32 mouse cellular contexts compared by ENCODE assay signal in the genomic region with DNA sequence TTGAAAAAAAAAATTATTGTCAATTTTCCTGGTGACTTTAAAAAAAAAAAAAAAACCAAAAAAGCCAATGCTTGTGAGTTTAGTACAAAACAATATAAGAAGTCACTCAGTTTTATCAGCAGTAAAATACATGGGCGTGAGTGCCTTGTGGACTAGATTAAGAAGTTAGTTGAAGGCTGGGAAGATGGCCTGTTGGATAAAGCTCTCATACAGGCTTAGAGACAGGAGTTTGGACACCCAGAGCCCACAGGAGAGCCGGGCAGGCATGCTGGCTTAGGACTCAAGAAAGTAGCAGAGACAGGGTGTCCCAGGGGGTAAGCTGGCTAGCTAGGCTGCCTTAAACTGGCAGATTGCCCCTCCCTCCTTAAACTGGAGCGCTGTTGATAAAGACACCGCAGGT. TPM values are rescaled to one million over a fixed set of nuclear protein-coding genes. Genes with fewer than 3 reads are reported as not detected.
A peak's percentile ranks its signal among the peaks of the same experiment; 100 is the strongest.
DNase-seq lines count a peak whose midpoint lies in the region; ATAC-seq and TF ChIP-seq lines count a peak whose summit lies in the region.
"Had no signal": no experiment of that assay in that cellular context is flagged by ENCODE, and none has a peak within 500 bp of the region (broad histone marks: within the 10 kb centered on the region; RNA-seq: fewer than 3 reads in every experiment).

No protein-coding gene starts in this region.

- DNase-seq in spleen, adult 12 weeks (ENCODE audit: low spot score), result peak; percentile 21
- no peak for DNase-seq in spleen, postnatal 14 days (ENCODE audit: low spot score in 2 of 2)
- peak; percentile 58 to 70 (median 62) for DNase-seq in liver, embryonic 14.5 days (ENCODE audit: low read depth in 3 of 3, low spot score in 3 of 3)
- DNase-seq in lung, postnatal 14 days, result no peak
- DNase-seq in retina, embryonic 14.5 days (ENCODE audit: low spot score), result no peak
- DNase-seq in embryo, embryonic 10.5 days (ENCODE audit: low spot score), result no peak
- DNase-seq: adrenal gland, adult 8-10 months; cerebellum, adult 11 months; cerebellum, adult 9-11 months; gastrocnemius, postnatal 25 days; heart, adult 2 months; kidney, adult 11 months; layer of hippocampus, adult 9-11 months; right cerebral cortex, postnatal 25 days; thymus, postnatal 25 days had no signal

- no peaks in the 10 kb centered on the region for H3K9me3 ChIP-seq in erythroblast, embryonic 14.5 days (ENCODE audit: control insufficient read depth, low read length)
- H3K9me3 ChIP-seq in liver, embryonic 14.5 days (ENCODE audit: control insufficient read depth, low read length), result no peaks in the 10 kb centered on the region
- no peaks in the 10 kb centered on the region for H3K9me3 ChIP-seq in forebrain, embryonic 15.5 days
- H3K9me3 ChIP-seq: embryonic facial prominence, embryonic 13.5 days; hindbrain, embryonic 12.5 days; limb, embryonic 10.5 days; midbrain, embryonic 13.5 days had no signal

- H3K27me3 ChIP-seq in erythroblast, embryonic 14.5 days (ENCODE audit: control insufficient read depth), result no peaks in the 10 kb centered on the region
- no peaks in the 10 kb centered on the region for H3K27me3 ChIP-seq in liver, embryonic 14.5 days (ENCODE audit: control insufficient read depth, insufficient read depth, low read length)
- H3K27me3 ChIP-seq in forebrain, embryonic 15.5 days, result no peaks in the 10 kb centered on the region
- H3K27me3 ChIP-seq: embryonic facial prominence, embryonic 13.5 days; hindbrain, embryonic 12.5 days; midbrain, embryonic 13.5 days had no signal

- peak; percentile 87 for TF ChIP-seq EP300 in liver, embryonic 14.5 days (IDR thresholded peaks at IDR 0.05; ENCODE audit: low read depth)

- peaks cover 80% of the 10 kb centered on the region for H3K4me1 ChIP-seq in erythroblast, embryonic 14.5 days (ENCODE audit: control insufficient read depth)
- peaks cover 26 to 38% of the 10 kb centered on the region in 2 experiments for H3K4me1 ChIP-seq in liver, embryonic 14.5 days (replicated peaks; ENCODE audit: control insufficient read depth in 2 of 2, insufficient read depth in 2 of 2, low read length in 1 of 2)
- H3K4me1 ChIP-seq in forebrain, embryonic 15.5 days, result no peaks in the 10 kb centered on the region
- H3K4me1 ChIP-seq: embryonic facial prominence, embryonic 13.5 days; hindbrain, embryonic 12.5 days; limb, embryonic 10.5 days; midbrain, embryonic 13.5 days had no signal

- H3K27ac ChIP-seq in liver, embryonic 14.5 days, result peak overlapping the region; percentile 73
- H3K27ac ChIP-seq in forebrain, embryonic 15.5 days (replicated peaks), result no peak overlapping the region
- H3K27ac ChIP-seq: embryonic facial prominence, embryonic 13.5 days; heart, adult 2 months; hindbrain, embryonic 12.5 days; kidney, postnatal 0 days; left cerebral cortex, adult 2 months; limb, embryonic 10.5 days; midbrain, embryonic 13.5 days had no signal

- peak; percentile 87 for ATAC-seq in liver, embryonic 14.5 days (ENCODE audit: insufficient read depth)
- ATAC-seq in forebrain, embryonic 15.5 days (replicated peaks), result no peak
- ATAC-seq: CD4-positive, CD25-positive, alpha-beta regulatory T cell, adult 4 months; forebrain, embryonic 16.5 days; lung, postnatal 0 days; midbrain, embryonic 13.5 days had no signal

- H3K4me3 ChIP-seq in erythroblast, embryonic 14.5 days (replicated peaks), result peak overlapping the region; percentile 41
- no peak overlapping the region for H3K4me3 ChIP-seq in liver, embryonic 14.5 days (ENCODE audit: insufficient read depth in 1 of 2, low read depth in 2 of 2, low read length in 2 of 2)
- H3K4me3 ChIP-seq in forebrain, embryonic 15.5 days, result no peak overlapping the region
- H3K4me3 ChIP-seq: embryonic facial prominence, embryonic 13.5 days; heart, adult 2 months; hindbrain, embryonic 12.5 days; left cerebral cortex, adult 2 months; limb, embryonic 10.5 days; midbrain, embryonic 13.5 days had no signal

- peak overlapping the region; percentile 51 for H3K4me2 ChIP-seq in liver, embryonic 14.5 days (ENCODE audit: low read depth)
- H3K4me2 ChIP-seq in forebrain, embryonic 15.5 days (replicated peaks), result no peak overlapping the region
- H3K4me2 ChIP-seq: embryonic facial prominence, embryonic 13.5 days; hindbrain, embryonic 12.5 days; midbrain, embryonic 13.5 days had no signal

- H3K9ac ChIP-seq in liver, embryonic 14.5 days (replicated peaks), result peak overlapping the region; percentile 19
- no peak overlapping the region for H3K9ac ChIP-seq in forebrain, embryonic 15.5 days (replicated peaks)
- H3K9ac ChIP-seq: embryonic facial prominence, embryonic 13.5 days; hindbrain, embryonic 12.5 days; midbrain, embryonic 13.5 days had no signal

- TF ChIP-seq CTCF in liver, embryonic 14.5 days (IDR thresholded peaks at IDR 0.05; ENCODE audit: low read depth), result no peak

- WGBS in liver, embryonic 14.5 days (ENCODE audit: insufficient replicate concordance), result 24% methylated on average over 4 of the region's 4 CpGs
- 96% methylated on average over 4 of the region's 4 CpGs for WGBS in forebrain, embryonic 15.5 days

- peaks cover 96% of the 10 kb centered on the region for H3K36me3 ChIP-seq in erythroblast, embryonic 14.5 days (ENCODE audit: control insufficient read depth)
- peaks cover 38% of the 10 kb centered on the region for H3K36me3 ChIP-seq in liver, embryonic 14.5 days (replicated peaks; ENCODE audit: control insufficient read depth, insufficient read depth, low read depth)
- H3K36me3 ChIP-seq in forebrain, embryonic 15.5 days, result peaks cover 22% of the 10 kb centered on the region

RNA-seq across cellular contexts. Expression of gene Nudt9, which starts 8.8 kb away (rescaled TPM):
- 36.0 and 40.0 TPM in 2 replicates for polyA plus RNA-seq in erythroblast, embryonic 14.5 days (2012)
- polyA plus RNA-seq in liver, embryonic 14.5 days (2012; rRNA removed), result 34.5 and 48.1 TPM in 2 replicates
- 73.8 and 74.8 TPM in 2 replicates for polyA plus RNA-seq in liver, embryonic 14.5 days (2014; fragmentation: Nextera tagmentation; extraction: Ambion mirVana)
- polyA plus RNA-seq in forebrain, embryonic 15.5 days (2015; fragmentation: Nextera tagmentation; extraction: Ambion mirVana), result 56.6 and 61.3 TPM in 2 replicates

RNA-seq across cellular contexts. Expression of gene Gm17660, which starts 22.5 kb away (rescaled TPM):
- polyA plus RNA-seq in erythroblast, embryonic 14.5 days (2012), result not detected in 2 replicates
- not detected in 2 replicates for polyA plus RNA-seq in liver, embryonic 14.5 days (2012; rRNA removed)
- not detected in 2 replicates for polyA plus RNA-seq in liver, embryonic 14.5 days (2014; fragmentation: Nextera tagmentation; extraction: Ambion mirVana)
- polyA plus RNA-seq in forebrain, embryonic 15.5 days (2015; fragmentation: Nextera tagmentation; extraction: Ambion mirVana), result 0.47 TPM in 1 of 2 replicates, not detected in the other
- polyA plus RNA-seq: brain, embryonic 14.5 days; CD4-positive, CD25-positive, alpha-beta regulatory T cell, adult 4 months; embryonic facial prominence, embryonic 13.5 days; forebrain, embryonic 16.5 days; heart, adult 2 months; heart, embryonic 14.5 days; hindbrain, embryonic 12.5 days; kidney, postnatal 0 days; large intestine, adult 2 months; limb, embryonic 10.5 days; liver, adult 2 months; lung, postnatal 0 days; midbrain, embryonic 13.5 days; spleen, adult 2 months; stomach, embryonic 14.5 days had no signal

RNA-seq across cellular contexts. Expression of gene Hsd17b11, which starts 33.2 kb away (rescaled TPM):
- 0.02 and 0.03 TPM in 2 replicates for polyA plus RNA-seq in erythroblast, embryonic 14.5 days (2012)
- 6.1 and 7.9 TPM in 2 replicates for polyA plus RNA-seq in liver, embryonic 14.5 days (2012; rRNA removed)
- 1.9 and 2.6 TPM in 2 replicates for polyA plus RNA-seq in liver, embryonic 14.5 days (2014; fragmentation: Nextera tagmentation; extraction: Ambion mirVana)
- 1.1 and 1.8 TPM in 2 replicates for polyA plus RNA-seq in forebrain, embryonic 15.5 days (2015; fragmentation: Nextera tagmentation; extraction: Ambion mirVana)

RNA-seq across cellular contexts. Expression of gene Sparcl1, which starts 58.6 kb away (rescaled TPM):
- polyA plus RNA-seq in erythroblast, embryonic 14.5 days (2012), result not detected in 2 replicates
- polyA plus RNA-seq in liver, embryonic 14.5 days (2012; rRNA removed), result 0.81 and 1.4 TPM in 2 replicates
- 1.0 and 1.2 TPM in 2 replicates for polyA plus RNA-seq in liver, embryonic 14.5 days (2014; fragmentation: Nextera tagmentation; extraction: Ambion mirVana)
- 84.2 and 92.8 TPM in 2 replicates for polyA plus RNA-seq in forebrain, embryonic 15.5 days (2015; fragmentation: Nextera tagmentation; extraction: Ambion mirVana)
- polyA plus RNA-seq: CD4-positive, CD25-positive, alpha-beta regulatory T cell, adult 4 months had no signal

Comparison
In these comparisons a context has a peak if more than half of its experiments do, and no peak if none do; other contexts are left out.
1. DNase-seq: peak in spleen, adult 12 weeks (single experiment) and liver, embryonic 14.5 days (3 of 3); none in spleen, postnatal 14 days (0 of 2), lung, postnatal 14 days (single experiment), retina, embryonic 14.5 days (single experiment) and embryo, embryonic 10.5 days (single experiment).